Mouse (Mus musculus) heart, postnatal 0 days (tissue): ENCODE results near the gene Calr.

Experiments
- CTCF ChIP-seq: IDR thresholded peaks from 2 replicates; pipeline ENCODE4 v1.5.1; 2016; ENCODE audit warnings: antibody characterized with exemption, control low read depth, low read depth
- EP300 ChIP-seq: IDR thresholded peaks from 2 replicates; pipeline ENCODE4 v1.6.1; 2016; ENCODE audit warnings: antibody characterized with exemption, low read depth

GRCm38 (mm10) chr8:84877297-84878035 lies 30.7 kb upstream of the Calr start:
- TF ChIP-seq CTCF (no peak), EP300 (no peak)
